Mouse (Mus musculus) natural killer cell, adult 2 months (primary cell): ENCODE data around the gene Tspan9.
A peak's percentile ranks its signal among the peaks of the same experiment; 100 is the strongest.

Experiments
- DNase-seq, 2 experiments: peaks; one replicate each; pipeline ENCODE4 v3.0.0; 2022; ENCODE audit warnings: low spot score in 2 of 2

Tspan9 gene

GRCm38 (mm10) chr6:128038568-128038967, 104.8 kb downstream of the Tspan9 start:
- no peak for DNase-seq

GRCm38 (mm10) chr6:128036597-128036996, 106.8 kb downstream of the Tspan9 start:
- no peak for DNase-seq

GRCm38 (mm10) chr6:128035930-128036309, 107.5 kb downstream of the Tspan9 start:
- no peak for DNase-seq

- no peak for DNase-seq
Observed at GRCm38 (mm10) chr6:128035250-128035929, 108.0 kb downstream of the Tspan9 start.

- DNase-seq, result no peak
Observed at GRCm38 (mm10) chr6:128034317-128035249, 108.8 kb downstream of the Tspan9 start.

- no peak for DNase-seq
Observed at GRCm38 (mm10) chr6:128033868-128034250, 109.5 kb downstream of the Tspan9 start.

- no peak for DNase-seq
Observed at GRCm38 (mm10) chr6:128033172-128033867, 110.1 kb downstream of the Tspan9 start.

GRCm38 (mm10) chr6:128032252-128033171, 110.9 kb downstream of the Tspan9 start:
- peak; percentile 53 to 58 for DNase-seq

- no peak for DNase-seq
Observed at GRCm38 (mm10) chr6:128031584-128031983, 111.8 kb downstream of the Tspan9 start.

GRCm38 (mm10) chr6:128031096-128031495, 112.3 kb downstream of the Tspan9 start:
- no peak for DNase-seq

- no peak for DNase-seq
Observed at GRCm38 (mm10) chr6:128030475-128030874, 112.9 kb downstream of the Tspan9 start.

- no peak for DNase-seq
Observed at GRCm38 (mm10) chr6:128029517-128030348, 113.7 kb downstream of the Tspan9 start.

- no peak for DNase-seq
Observed at GRCm38 (mm10) chr6:128028116-128028940, 115.1 kb downstream of the Tspan9 start.

GRCm38 (mm10) chr6:128025997-128026396, 117.4 kb downstream of the Tspan9 start:
- no peak for DNase-seq

GRCm38 (mm10) chr6:128025581-128025980, 117.8 kb downstream of the Tspan9 start:
- peak; percentile 69 to 79 for DNase-seq

- DNase-seq, result no peak
Observed at GRCm38 (mm10) chr6:128022207-128022606, 121.2 kb downstream of the Tspan9 start.

- no peak for DNase-seq
Observed at GRCm38 (mm10) chr6:128021931-128022202, 121.5 kb downstream of the Tspan9 start.

- DNase-seq, result no peak
Observed at GRCm38 (mm10) chr6:128021106-128021930, 122.1 kb downstream of the Tspan9 start.
